Mouse (Mus musculus): Measurements from ENCODE around the gene Tfpi.

Gene Tfpi

GRCm38 (mm10) chr2:84476577-84476976 is at the start of gene Tfpi:
Gene Tfpi, minus strand, starts transcription at chr2:84476775.
- no peak for DNase-seq

- DNase-seq, result no peak
These were observed 49.6 kb upstream of the Tfpi start for GRCm38 (mm10) chr2:84526221-84526620.

- DNase-seq, result no peak
These were observed 49.2 kb upstream of the Tfpi start for GRCm38 (mm10) chr2:84525806-84526205.

GRCm38 (mm10) chr2:84525047-84525446 is 48.5 kb upstream of the Tfpi start:
- DNase-seq, result no peak

GRCm38 (mm10) chr2:84523994-84524393 is 47.4 kb upstream of the Tfpi start:
- DNase-seq, result no peak

GRCm38 (mm10) chr2:84523103-84523865 is 46.7 kb upstream of the Tfpi start:
- DNase-seq, result no peak

GRCm38 (mm10) chr2:84519514-84520067 is 43.0 kb upstream of the Tfpi start:
- DNase-seq, result no peak

- no peak for DNase-seq
These were observed 42.2 kb upstream of the Tfpi start for GRCm38 (mm10) chr2:84518767-84519166.

GRCm38 (mm10) chr2:84513281-84513680 is 36.7 kb upstream of the Tfpi start:
- no peak for DNase-seq

GRCm38 (mm10) chr2:84511508-84511907 is 34.9 kb upstream of the Tfpi start:
- no peak for DNase-seq

GRCm38 (mm10) chr2:84511036-84511435 is 34.5 kb upstream of the Tfpi start:
- DNase-seq, result no peak

GRCm38 (mm10) chr2:84504954-84505394 is 28.4 kb upstream of the Tfpi start:
- peak; percentile 3 for DNase-seq

GRCm38 (mm10) chr2:84504285-84504684 is 27.7 kb upstream of the Tfpi start:
- DNase-seq, result no peak

GRCm38 (mm10) chr2:84498921-84499320 is 22.3 kb upstream of the Tfpi start:
- DNase-seq, result no peak

GRCm38 (mm10) chr2:84495108-84495507 is 18.5 kb upstream of the Tfpi start:
- no peak for DNase-seq

GRCm38 (mm10) chr2:84493626-84494025 is 17.1 kb upstream of the Tfpi start:
- DNase-seq, result no peak

GRCm38 (mm10) chr2:84491715-84492114 is 15.1 kb upstream of the Tfpi start:
- DNase-seq, result no peak

GRCm38 (mm10) chr2:84487705-84488291 is 11.2 kb upstream of the Tfpi start:
- no peak for DNase-seq

- no peak for DNase-seq
These were observed 5.3 kb upstream of the Tfpi start for GRCm38 (mm10) chr2:84481863-84482262.

GRCm38 (mm10) chr2:84479036-84479435 is 2.5 kb upstream of the Tfpi start:
- DNase-seq, result no peak

GRCm38 (mm10) chr2:84477759-84478158 is 1.2 kb upstream of the Tfpi start:
- no peak for DNase-seq

- DNase-seq, result no peak
These were observed 444 bp downstream of the Tfpi start for GRCm38 (mm10) chr2:84476131-84476530.

- no peak for DNase-seq
These were observed 974 bp downstream of the Tfpi start for GRCm38 (mm10) chr2:84475601-84476000.

- no peak for DNase-seq
These were observed 1.9 kb downstream of the Tfpi start for GRCm38 (mm10) chr2:84474651-84475050.

All from cerebellum, adult 9-11 months (tissue).